In the genomic region with DNA sequence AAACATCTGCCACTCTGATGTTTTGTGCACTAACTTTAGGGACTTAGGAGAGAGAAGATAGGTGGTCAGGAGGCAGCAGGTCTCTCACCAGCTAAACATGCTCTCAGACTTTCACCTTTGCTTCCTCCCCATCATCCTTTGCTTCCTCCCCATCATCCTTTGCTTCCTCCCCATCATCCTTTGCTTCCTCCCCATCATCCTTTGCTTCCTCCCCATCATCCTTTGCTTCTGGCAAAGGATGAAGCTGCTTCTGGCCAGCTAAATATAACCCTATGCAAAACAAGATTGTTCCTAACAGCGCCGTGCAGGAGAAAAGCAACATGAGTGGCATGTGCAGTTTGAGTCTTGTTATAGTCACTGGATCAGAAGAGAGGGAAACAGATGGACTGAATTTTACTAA, we compare ENCODE assay signal across 25 mouse cellular contexts. TPM values are rescaled to one million over a fixed set of nuclear protein-coding genes. Genes with fewer than 3 reads are reported as not detected.
"Had no signal": no experiment of that assay in that cellular context is flagged by ENCODE, and none has a peak within 500 bp of the region (broad histone marks: within the 10 kb centered on the region; RNA-seq: fewer than 3 reads in every experiment).

No protein-coding gene starts in this region.

- H3K27ac ChIP-seq: heart, adult 2 months; heart, embryonic 13.5 days; heart, embryonic 15.5 days; hindbrain, embryonic 13.5 days; hindbrain, embryonic 15.5 days; hindbrain, postnatal 0 days; kidney, embryonic 15.5 days; kidney, postnatal 0 days; limb, embryonic 13.5 days; limb, embryonic 15.5 days; liver, embryonic 12.5 days; liver, embryonic 14.5 days had no signal

- DNase-seq: gastrocnemius, postnatal 14 days; gastrocnemius, postnatal 36 days; heart, adult 11 months; heart, adult 2 months; heart, postnatal 14 days; heart, postnatal 36 days; kidney, adult 11 months; kidney, adult 2 months; kidney, adult 9 months; kidney, postnatal 14 days; kidney, postnatal 36 days; left cerebral cortex, postnatal 4 days had no signal

- H3K4me3 ChIP-seq: heart, adult 2 months; heart, embryonic 13.5 days; heart, embryonic 15.5 days; hindbrain, embryonic 13.5 days; hindbrain, embryonic 15.5 days; kidney, embryonic 15.5 days; limb, embryonic 13.5 days; limb, embryonic 15.5 days; liver, embryonic 12.5 days had no signal

- H3K4me2 ChIP-seq: heart, embryonic 11.5 days; heart, embryonic 13.5 days; heart, embryonic 15.5 days; hindbrain, embryonic 13.5 days; hindbrain, embryonic 15.5 days; kidney, embryonic 15.5 days; limb, embryonic 13.5 days; limb, embryonic 15.5 days; liver, embryonic 12.5 days had no signal

- H3K9me3 ChIP-seq: heart, embryonic 13.5 days; heart, embryonic 15.5 days; hindbrain, embryonic 13.5 days; hindbrain, embryonic 15.5 days; kidney, embryonic 15.5 days; limb, embryonic 13.5 days; limb, embryonic 15.5 days; liver, embryonic 12.5 days had no signal

- H3K27me3 ChIP-seq: heart, embryonic 13.5 days; heart, embryonic 15.5 days; hindbrain, embryonic 13.5 days; hindbrain, embryonic 15.5 days; kidney, embryonic 15.5 days; limb, embryonic 13.5 days; limb, embryonic 15.5 days; liver, embryonic 12.5 days had no signal

- H3K9ac ChIP-seq: heart, embryonic 13.5 days; heart, embryonic 15.5 days; hindbrain, embryonic 13.5 days; hindbrain, embryonic 15.5 days; kidney, embryonic 15.5 days; limb, embryonic 13.5 days; limb, embryonic 15.5 days; liver, embryonic 12.5 days; liver, embryonic 14.5 days had no signal

- H3K36me3 ChIP-seq: heart, embryonic 13.5 days; heart, embryonic 15.5 days; hindbrain, embryonic 13.5 days; hindbrain, embryonic 15.5 days; kidney, embryonic 15.5 days; limb, embryonic 13.5 days; liver, embryonic 12.5 days had no signal

- H3K4me1 ChIP-seq: heart, embryonic 13.5 days; heart, embryonic 15.5 days; hindbrain, embryonic 13.5 days; hindbrain, embryonic 15.5 days; kidney, embryonic 15.5 days; limb, embryonic 13.5 days; limb, embryonic 15.5 days; liver, embryonic 12.5 days had no signal

RNA-seq across cellular contexts. Expression of a gene that starts 55.2 kb away (rescaled TPM):
- total RNA-seq: heart, postnatal 36 days; hematopoietic stem cell, adult 5-6 weeks had no signal
